ENCODE assay signal across 9 mouse cellular contexts in genomic region chr10:77864762-77865143, GRCm38 (mm10). TPM values are rescaled to one million over a fixed set of nuclear protein-coding genes. Genes with fewer than 3 reads are reported as not detected.
A peak's percentile ranks its signal among the peaks of the same experiment; 100 is the strongest.
DNase-seq lines count a peak whose midpoint lies in the region; ATAC-seq and TF ChIP-seq lines count a peak whose summit lies in the region.
"Had no signal": no experiment of that assay in that cellular context is flagged by ENCODE, and none has a peak within 500 bp of the region (broad histone marks: within the 10 kb centered on the region; RNA-seq: fewer than 3 reads in every experiment).

No protein-coding gene starts in this region.

- TF ChIP-seq CTCF in kidney, postnatal 0 days (IDR thresholded peaks at IDR 0.05; ENCODE audit: low read depth) = no peak

- H3K4me1 ChIP-seq in kidney, postnatal 0 days (replicated peaks; ENCODE audit: insufficient read depth, low read length) = no peaks in the 10 kb centered on the region
- no peaks in the 10 kb centered on the region for H3K4me1 ChIP-seq in forebrain, embryonic 12.5 days
- peaks cover 13% of the 10 kb centered on the region for H3K4me1 ChIP-seq in limb, embryonic 10.5 days

- no peak for ATAC-seq in kidney, postnatal 0 days (replicated peaks; ENCODE audit: low FRiP score, low read depth)
- ATAC-seq in forebrain, embryonic 12.5 days (ENCODE audit: low FRiP score) = no peak

- 0 out of 2 replicates have a peak overlapping the region, but pooled peaks have one; percentile 27 for H3K9ac ChIP-seq in kidney, postnatal 0 days (ENCODE audit: low read depth, low read length)
- no peak overlapping the region for H3K9ac ChIP-seq in forebrain, embryonic 12.5 days

- peak overlapping the region; percentile 45 for H3K4me2 ChIP-seq in kidney, postnatal 0 days (ENCODE audit: low read length)
- H3K4me2 ChIP-seq in forebrain, embryonic 12.5 days = peak overlapping the region; percentile 40

- no peaks in the 10 kb centered on the region for H3K9me3 ChIP-seq in kidney, postnatal 0 days (replicated peaks; ENCODE audit: low read length)
- no peaks in the 10 kb centered on the region for H3K9me3 ChIP-seq in forebrain, embryonic 12.5 days
- no peaks in the 10 kb centered on the region for H3K9me3 ChIP-seq in limb, embryonic 10.5 days (replicated peaks)

- no peaks in the 10 kb centered on the region for H3K27me3 ChIP-seq in kidney, postnatal 0 days (ENCODE audit: insufficient read depth, low read length)
- H3K27me3 ChIP-seq in forebrain, embryonic 12.5 days = no peaks in the 10 kb centered on the region
- H3K27me3 ChIP-seq in limb, embryonic 10.5 days (ENCODE audit: low read depth, poor library complexity, severe bottlenecking) = no peaks in the 10 kb centered on the region

- no peak overlapping the region for H3K27ac ChIP-seq in kidney, postnatal 0 days
- H3K27ac ChIP-seq in forebrain, embryonic 12.5 days = no peak overlapping the region
- H3K27ac ChIP-seq in limb, embryonic 10.5 days = 0 out of 2 replicates have a peak overlapping the region, but pooled peaks have one; percentile 7

- 37% methylated on average over 11 of the region's 11 CpGs for WGBS in kidney, postnatal 0 days
- WGBS in forebrain, embryonic 12.5 days = 39% methylated on average over 11 of the region's 11 CpGs
- WGBS in limb, embryonic 10.5 days = 29% methylated on average over 11 of the region's 11 CpGs

- no peak overlapping the region for H3K4me3 ChIP-seq in kidney, postnatal 0 days (replicated peaks; ENCODE audit: low read depth, low read length)
- peak overlapping the region; percentile 14 for H3K4me3 ChIP-seq in forebrain, embryonic 12.5 days (replicated peaks)
- H3K4me3 ChIP-seq in limb, embryonic 10.5 days = peak overlapping the region; percentile 36
- H3K4me3 ChIP-seq: myocyte had no signal

- no peak for DNase-seq in kidney, postnatal 0 days (ENCODE audit: low spot score)
- no peak for DNase-seq in kidney, adult 8-10 months
- peak; percentile 41 for DNase-seq in limb, embryonic 10.5 days (ENCODE audit: low spot score)
- DNase-seq in naive thymus-derived CD4-positive, alpha-beta T cell, adult 2 months (ENCODE audit: low read depth) = peak; percentile 6
- DNase-seq in left cerebral cortex, adult 9 months (ENCODE audit: low spot score in 2 of 2) = no peak
- no peak for DNase-seq in frontal cortex, postnatal 25 days (ENCODE audit: low spot score in 2 of 2)
- no peak for DNase-seq in ovary, postnatal 14 days (ENCODE audit: low spot score)

- no peaks in the 10 kb centered on the region for H3K36me3 ChIP-seq in kidney, postnatal 0 days (ENCODE audit: insufficient read depth, low read length)
- H3K36me3 ChIP-seq in forebrain, embryonic 12.5 days (replicated peaks) = no peaks in the 10 kb centered on the region
- H3K36me3 ChIP-seq in limb, embryonic 10.5 days = no peaks in the 10 kb centered on the region

RNA-seq across cellular contexts. Expression of gene Gm3285, which starts 3.0 kb away (rescaled TPM):
- not detected in 2 replicates for polyA plus RNA-seq in kidney, postnatal 0 days (2015; fragmentation: Nextera tagmentation; extraction: Ambion mirVana)
- not detected in 2 replicates for polyA plus RNA-seq in forebrain, embryonic 12.5 days (2016; fragmentation: Nextera tagmentation; extraction: Ambion mirVana)
- not detected in 2 replicates for polyA plus RNA-seq in limb, embryonic 10.5 days (2016; fragmentation: Nextera tagmentation; extraction: Ambion mirVana)
- polyA plus RNA-seq: myocyte had no signal

RNA-seq across cellular contexts. Expression of gene Gm10318, which starts 12.1 kb away (rescaled TPM):
- polyA plus RNA-seq in kidney, postnatal 0 days (2015; fragmentation: Nextera tagmentation; extraction: Ambion mirVana) = not detected in 2 replicates
- not detected in 2 replicates for polyA plus RNA-seq in forebrain, embryonic 12.5 days (2016; fragmentation: Nextera tagmentation; extraction: Ambion mirVana)
- not detected in 2 replicates for polyA plus RNA-seq in limb, embryonic 10.5 days (2016; fragmentation: Nextera tagmentation; extraction: Ambion mirVana)
- polyA plus RNA-seq: myocyte had no signal

RNA-seq across cellular contexts. Expression of gene Gm36176, which starts 18.1 kb away (rescaled TPM):
- polyA plus RNA-seq in kidney, postnatal 0 days (2015; fragmentation: Nextera tagmentation; extraction: Ambion mirVana) = not detected in 2 replicates
- polyA plus RNA-seq in forebrain, embryonic 12.5 days (2016; fragmentation: Nextera tagmentation; extraction: Ambion mirVana) = not detected in 2 replicates
- polyA plus RNA-seq in limb, embryonic 10.5 days (2016; fragmentation: Nextera tagmentation; extraction: Ambion mirVana) = not detected in 2 replicates
- polyA plus RNA-seq: myocyte had no signal

RNA-seq across cellular contexts. Expression of gene Krtap10-10, which starts 29.0 kb away (rescaled TPM):
- not detected in 2 replicates for polyA plus RNA-seq in kidney, postnatal 0 days (2015; fragmentation: Nextera tagmentation; extraction: Ambion mirVana)
- not detected in 2 replicates for polyA plus RNA-seq in forebrain, embryonic 12.5 days (2016; fragmentation: Nextera tagmentation; extraction: Ambion mirVana)
- polyA plus RNA-seq in limb, embryonic 10.5 days (2016; fragmentation: Nextera tagmentation; extraction: Ambion mirVana) = not detected in 2 replicates
- polyA plus RNA-seq: myocyte had no signal

RNA-seq across cellular contexts. Expression of gene Lrrc3, which starts 37.6 kb away (rescaled TPM):
- polyA plus RNA-seq in kidney, postnatal 0 days (2015; fragmentation: Nextera tagmentation; extraction: Ambion mirVana) = 2.9 and 3.0 TPM in 2 replicates
- 4.4 and 4.7 TPM in 2 replicates for polyA plus RNA-seq in forebrain, embryonic 12.5 days (2016; fragmentation: Nextera tagmentation; extraction: Ambion mirVana)
- 1.5 and 1.7 TPM in 2 replicates for polyA plus RNA-seq in limb, embryonic 10.5 days (2016; fragmentation: Nextera tagmentation; extraction: Ambion mirVana)

Comparison
In these comparisons a context has a peak if more than half of its experiments do, and no peak if none do; other contexts are left out.
1. DNase-seq: peak in limb, embryonic 10.5 days (single experiment) and naive thymus-derived CD4-positive, alpha-beta T cell, adult 2 months (single experiment); none in kidney, postnatal 0 days (single experiment), kidney, adult 8-10 months (0 of 2), left cerebral cortex, adult 9 months (0 of 2), frontal cortex, postnatal 25 days (0 of 2) and ovary, postnatal 14 days (single experiment).